Mouse (Mus musculus): ENCODE data around the gene Kcnj14. TPM values are rescaled to one million over a fixed set of nuclear protein-coding genes. Genes with fewer than 3 reads are reported as not detected.
A peak's percentile ranks its signal among the peaks of the same experiment; 100 is the strongest.

Gene Kcnj14
- polyA plus RNA-seq, 1 experiment = not detected

- TF ChIP-seq CTCF (IDR thresholded peaks at IDR 0.05; ENCODE audit: insufficient read depth, low read depth, low read length) (no peak), POLR2A (IDR thresholded peaks at IDR 0.05; ENCODE audit: insufficient read depth, low read depth, low read length) (no peak)
- no peak overlapping the region for H3K4me3 ChIP-seq (ENCODE audit: insufficient read depth, low read depth, low read length)
- 30% methylated on average over 10 of the region's 10 CpGs for WGBS
- H3K27ac ChIP-seq (ENCODE audit: insufficient read depth, low read depth, low read length) = 0 out of 2 replicates have a peak overlapping the region, but pooled peaks have one; percentile 12
- H3K4me1 ChIP-seq (ENCODE audit: control insufficient read depth, insufficient read depth, low read length) = peaks cover 15% of the 10 kb centered on the region
Observed at GRCm38 (mm10) chr7:45815323-45815983, 9.1 kb downstream of the Kcnj14 start.

- peak overlapping the region; percentile 36 for H3K4me3 ChIP-seq (ENCODE audit: insufficient read depth, low read depth, low read length)
- H3K27ac ChIP-seq (ENCODE audit: insufficient read depth, low read depth, low read length) = 0 out of 2 replicates have a peak overlapping the region, but pooled peaks have one; percentile 12
- whole genome bisulfite sequencing = 4% methylated on average over 5 of the region's 5 CpGs
- TF ChIP-seq CTCF (IDR thresholded peaks at IDR 0.05; ENCODE audit: insufficient read depth, low read depth, low read length) = no peak
- no peak for TF ChIP-seq POLR2A (IDR thresholded peaks at IDR 0.05; ENCODE audit: insufficient read depth, low read depth, low read length)
- H3K4me1 ChIP-seq (ENCODE audit: control insufficient read depth, insufficient read depth, low read length) = peaks cover 15% of the 10 kb centered on the region
Observed at GRCm38 (mm10) chr7:45814841-45815240, 9.7 kb downstream of the Kcnj14 start.

- TF ChIP-seq CTCF (IDR thresholded peaks at IDR 0.05; ENCODE audit: insufficient read depth, low read depth, low read length) (no peak), POLR2A (IDR thresholded peaks at IDR 0.05; ENCODE audit: insufficient read depth, low read depth, low read length) (peak; percentile 85)
- under 1% methylated on average over 91 of the region's 92 CpGs for WGBS
- peak within 1 kb of the TSS; percentile 99 for H3K4me3 ChIP-seq (ENCODE audit: insufficient read depth, low read depth, low read length)
- peak within 1 kb of the TSS; percentile 92 for H3K27ac ChIP-seq (ENCODE audit: insufficient read depth, low read depth, low read length)
- peaks cover 15% of the 10 kb centered on the region for H3K4me1 ChIP-seq (ENCODE audit: control insufficient read depth, insufficient read depth, low read length)
Observed at GRCm38 (mm10) chr7:45813787-45814779, 10.5 kb downstream of the Kcnj14 start, which contains the start of gene Cyth2. Gene Cyth2, minus strand, starts transcription at chr7:45814581.

- Histone ChIP-seq H3K4me1 (ENCODE audit: control insufficient read depth, insufficient read depth, low read length) (peaks cover 20% of the 10 kb centered on the region), H3K27ac (ENCODE audit: insufficient read depth, low read depth, low read length) (no peak overlapping the region), H3K4me3 (ENCODE audit: insufficient read depth, low read depth, low read length) (peak overlapping the region; percentile 13; the same call in 1 of the 2 replicates)
- 83% methylated on average over 8 of the region's 8 CpGs for WGBS
- no peak for TF ChIP-seq CTCF (IDR thresholded peaks at IDR 0.05; ENCODE audit: insufficient read depth, low read depth, low read length)
- no peak for TF ChIP-seq POLR2A (IDR thresholded peaks at IDR 0.05; ENCODE audit: insufficient read depth, low read depth, low read length)
Observed at GRCm38 (mm10) chr7:45812921-45813320, 11.7 kb downstream of the Kcnj14 start.

- peaks cover 10% of the 10 kb centered on the region for H3K4me1 ChIP-seq (ENCODE audit: control insufficient read depth, insufficient read depth, low read length)
- no peak overlapping the region for H3K27ac ChIP-seq (ENCODE audit: insufficient read depth, low read depth, low read length)
- WGBS = 69% methylated on average over 14 of the region's 14 CpGs
- H3K4me3 ChIP-seq (ENCODE audit: insufficient read depth, low read depth, low read length) = no peak overlapping the region
- no peak for TF ChIP-seq POLR2A (IDR thresholded peaks at IDR 0.05; ENCODE audit: insufficient read depth, low read depth, low read length)
- no peak for TF ChIP-seq CTCF (IDR thresholded peaks at IDR 0.05; ENCODE audit: insufficient read depth, low read depth, low read length)
Observed at GRCm38 (mm10) chr7:45809276-45810075, 15.1 kb downstream of the Kcnj14 start.

GRCm38 (mm10) chr7:45808471-45808870 lies 16.1 kb downstream of the Kcnj14 start:
- 38% methylated on average over 11 of the region's 11 CpGs for WGBS
- no peak overlapping the region for H3K4me3 ChIP-seq (ENCODE audit: insufficient read depth, low read depth, low read length)
- TF ChIP-seq CTCF (IDR thresholded peaks at IDR 0.05; ENCODE audit: insufficient read depth, low read depth, low read length) = no peak
- no peak; the same call in 1 of the 2 replicates for TF ChIP-seq POLR2A (IDR thresholded peaks at IDR 0.05; ENCODE audit: insufficient read depth, low read depth, low read length)
- H3K27ac ChIP-seq (ENCODE audit: insufficient read depth, low read depth, low read length) = no peak overlapping the region
- H3K4me1 ChIP-seq (ENCODE audit: control insufficient read depth, insufficient read depth, low read length) = peaks cover 10% of the 10 kb centered on the region

- 61% methylated on average over 5 of the region's 5 CpGs for WGBS
- Histone ChIP-seq H3K4me1 (ENCODE audit: control insufficient read depth, insufficient read depth, low read length) (peaks cover 5% of the 10 kb centered on the region), H3K4me3 (ENCODE audit: insufficient read depth, low read depth, low read length) (no peak overlapping the region), H3K27ac (ENCODE audit: insufficient read depth, low read depth, low read length) (no peak overlapping the region)
- TF ChIP-seq CTCF (IDR thresholded peaks at IDR 0.05; ENCODE audit: insufficient read depth, low read depth, low read length) = no peak
- no peak for TF ChIP-seq POLR2A (IDR thresholded peaks at IDR 0.05; ENCODE audit: insufficient read depth, low read depth, low read length)
Observed at GRCm38 (mm10) chr7:45805941-45806340, 18.6 kb downstream of the Kcnj14 start.

- H3K4me3 ChIP-seq (ENCODE audit: insufficient read depth, low read depth, low read length) = no peak overlapping the region
- WGBS = 67% methylated on average over 6 of the region's 6 CpGs
Observed at GRCm38 (mm10) chr7:45802551-45802950, 22.0 kb downstream of the Kcnj14 start.

More at GRCm38 (mm10) chr7:45802551-45802950, 22.0 kb downstream of the Kcnj14 start:
- TF ChIP-seq CTCF (IDR thresholded peaks at IDR 0.05; ENCODE audit: insufficient read depth, low read depth, low read length) (no peak), POLR2A (IDR thresholded peaks at IDR 0.05; ENCODE audit: insufficient read depth, low read depth, low read length) (no peak)
- no peak overlapping the region for H3K27ac ChIP-seq (ENCODE audit: insufficient read depth, low read depth, low read length)
- H3K4me1 ChIP-seq (ENCODE audit: control insufficient read depth, insufficient read depth, low read length) = peaks cover 17% of the 10 kb centered on the region
